ENCODE assay signal across 11 mouse cellular contexts in the genomic region with DNA sequence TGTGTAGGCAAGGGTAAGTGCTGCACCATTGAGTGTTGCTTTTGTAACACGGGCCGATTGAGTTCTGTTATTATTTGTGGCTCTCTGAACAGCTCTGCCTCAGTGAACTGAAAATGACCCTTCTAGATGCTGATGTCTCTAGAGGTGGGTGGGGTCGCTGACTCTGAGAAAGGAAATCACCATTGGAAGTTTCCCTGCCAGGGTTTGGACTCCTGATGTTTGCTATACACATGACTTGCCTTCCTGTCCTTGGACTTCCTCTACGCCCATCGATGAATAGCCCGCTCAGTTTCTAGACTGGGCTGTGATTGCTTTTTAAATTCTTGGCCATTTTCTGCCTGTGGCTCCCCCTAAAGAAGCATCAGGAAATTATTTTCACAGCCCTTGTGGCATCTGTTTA. TPM values are rescaled to one million over a fixed set of nuclear protein-coding genes. Genes with fewer than 3 reads are reported as not detected.
DNase-seq lines count a peak whose midpoint lies in the region; TF ChIP-seq lines count a peak whose summit lies in the region.
"Had no signal": no experiment of that assay in that cellular context is flagged by ENCODE, and none has a peak within 500 bp of the region (broad histone marks: within the 10 kb centered on the region; RNA-seq: fewer than 3 reads in every experiment).

No protein-coding gene starts in this region.

- no peak for DNase-seq in left cerebral cortex, adult 2 months (ENCODE audit: extremely low spot score in 1 of 2, low spot score in 2 of 2)
- no peak for DNase-seq in left cerebral cortex, adult 9 months (ENCODE audit: low spot score in 2 of 2)
- peak; percentile 33 for DNase-seq in kidney, postnatal 10 days
- no peak for DNase-seq in layer of hippocampus, adult 18-20 months (ENCODE audit: low spot score in 2 of 2)
- no peak for DNase-seq in retina, embryonic 14.5 days (ENCODE audit: low spot score)
- DNase-seq: layer of hippocampus, postnatal 36 days; thymus, adult 18-20 months had no signal

- H3K4me3 ChIP-seq in left cerebral cortex, adult 2 months, result no peak overlapping the region
- H3K4me3 ChIP-seq in cortical plate, adult 2 months (ENCODE audit: insufficient read depth, low read length), result no peak overlapping the region
- no peak overlapping the region for H3K4me3 ChIP-seq in small intestine, adult 2 months (ENCODE audit: low read depth, low read length)

- H3K4me1 ChIP-seq in cortical plate, adult 2 months (ENCODE audit: control insufficient read depth, insufficient read depth, low read length), result no peaks in the 10 kb centered on the region
- H3K4me1 ChIP-seq in small intestine, adult 2 months (ENCODE audit: control insufficient read depth, insufficient read depth, insufficient read length, low read length), result peaks cover 67% of the 10 kb centered on the region

- WGBS in small intestine, adult 2 months, result 59% methylated on average over 6 of the region's 6 CpGs

- TF ChIP-seq CTCF in left cerebral cortex, adult 2 months (IDR thresholded peaks at IDR 0.05), result no peak; the same call in 1 of the 2 replicates
- TF ChIP-seq CTCF in cortical plate, adult 2 months (IDR thresholded peaks at IDR 0.05; ENCODE audit: extremely low read depth, insufficient read depth, low read length), result no peak
- no peak for TF ChIP-seq CTCF in small intestine, adult 2 months (IDR thresholded peaks at IDR 0.05; ENCODE audit: extremely low read depth, insufficient read length, insufficient replicate concordance, low read depth, low read length)

- no peaks in the 10 kb centered on the region for H3K27me3 ChIP-seq in small intestine, adult 2 months (ENCODE audit: control insufficient read depth, insufficient read depth, low read length)

- intact Hi-C loops in left cerebral cortex, adult 2 months (cut with DNase I), result no loop called here

- no peak for TF ChIP-seq POLR2A in cortical plate, adult 2 months (IDR thresholded peaks at IDR 0.05; ENCODE audit: extremely low read depth, insufficient read depth, low read length)
- TF ChIP-seq POLR2A in small intestine, adult 2 months (IDR thresholded peaks at IDR 0.05; ENCODE audit: low read depth, low read length), result no peak

- H3K27ac ChIP-seq in left cerebral cortex, adult 2 months, result peak overlapping the region; percentile 65
- H3K27ac ChIP-seq in cortical plate, adult 2 months (ENCODE audit: insufficient read depth, low read length), result peak overlapping the region; percentile 79; the same call in 1 of the 2 replicates
- peak overlapping the region; percentile 80 for H3K27ac ChIP-seq in small intestine, adult 2 months (ENCODE audit: insufficient read depth, low read depth, low read length)

- H3K36me3 ChIP-seq in small intestine, adult 2 months (ENCODE audit: control insufficient read depth, insufficient read depth, low read length), result no peaks in the 10 kb centered on the region

RNA-seq across cellular contexts. Expression of a gene that starts 23.5 kb away (rescaled TPM):
- total RNA-seq in left cerebral cortex, adult 2 months (2021), result not detected
- not detected in 2 replicates for polyA plus RNA-seq in cortical plate, adult 2 months (2012; rRNA removed)
- 3.8 TPM in 1 of 2 replicates, not detected in the other for polyA plus RNA-seq in small intestine, adult 2 months (2012; rRNA removed)
- not detected for total RNA-seq in layer of hippocampus, adult 18-20 months (2021)
- total RNA-seq: layer of hippocampus, postnatal 36 days had no signal
- polyA plus RNA-seq: brain, embryonic 14.5 days; gonadal fat pad, adult 2 months had no signal

RNA-seq across cellular contexts. Expression of a gene that starts 37.7 kb away (rescaled TPM):
- total RNA-seq in left cerebral cortex, adult 2 months (2021), result 1 to 10 TPM; 7.5 to 7.8 TPM
- 8.0 and 9.1 TPM in 2 replicates for polyA plus RNA-seq in cortical plate, adult 2 months (2012; rRNA removed)
- 56.9 and 186 TPM in 2 replicates for polyA plus RNA-seq in small intestine, adult 2 months (2012; rRNA removed)
- total RNA-seq in layer of hippocampus, adult 18-20 months (2021), result 10 to 100 TPM in 1 of 2 experiments, 1 to 10 TPM in 1; 9.4 to 11.0 TPM

RNA-seq across cellular contexts. Expression of a gene that starts 41.2 kb away (rescaled TPM):
- 1 to 10 TPM; 3.1 to 4.1 TPM for total RNA-seq in left cerebral cortex, adult 2 months (2021)
- polyA plus RNA-seq in cortical plate, adult 2 months (2012; rRNA removed), result 4.7 and 5.1 TPM in 2 replicates
- polyA plus RNA-seq in small intestine, adult 2 months (2012; rRNA removed), result 133 and 320 TPM in 2 replicates
- total RNA-seq in layer of hippocampus, adult 18-20 months (2021), result 1 to 10 TPM; 3.2 to 3.8 TPM
